Mouse (Mus musculus): ENCODE results near the gene March7. TPM values are rescaled to one million over a fixed set of nuclear protein-coding genes. Genes with fewer than 3 reads are reported as not detected.
A peak's percentile ranks its signal among the peaks of the same experiment; 100 is the strongest.

March7 gene
- polyA plus RNA-seq, 1 experiment from 2014 or later, result 32.7 TPM

DNA sequence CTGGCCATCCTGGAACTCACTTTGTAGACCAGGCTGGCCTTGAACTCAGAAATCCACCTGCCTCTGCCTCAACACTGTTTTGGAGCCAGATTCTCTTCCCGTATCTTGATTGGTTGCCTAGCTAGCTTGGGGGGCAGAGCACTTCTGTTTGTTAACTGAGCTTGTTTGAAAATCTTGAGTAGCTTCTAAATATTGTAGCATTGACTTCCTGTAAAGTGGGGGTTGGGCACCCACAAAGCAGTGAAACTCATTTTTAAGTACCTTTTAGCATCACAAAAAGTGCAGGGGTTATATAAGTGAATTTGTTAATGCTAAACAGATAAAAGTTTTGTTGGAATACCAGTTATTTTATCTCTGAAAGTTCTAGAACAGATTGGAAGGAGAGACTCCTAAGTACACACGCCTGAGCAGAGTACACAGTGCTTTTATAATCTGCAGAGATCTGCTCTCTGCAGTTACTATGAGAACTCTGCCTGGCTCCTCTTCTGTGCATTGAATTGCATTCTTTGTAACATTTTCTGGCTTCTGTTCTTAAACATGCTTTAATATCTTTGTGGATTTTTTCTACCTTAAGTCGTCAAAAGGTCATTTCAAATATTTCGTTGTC lies 7.0 kb downstream of the March7 start:
- no peak overlapping the region for H3K27ac ChIP-seq
- H3K4me3 ChIP-seq, result no peak overlapping the region
- H3K9me3 ChIP-seq (replicated peaks), result no peaks in the 10 kb centered on the region
- ATAC-seq, result no peak
- peaks cover 64% of the 10 kb centered on the region for H3K4me1 ChIP-seq
- H3K4me2 ChIP-seq, result no peak overlapping the region
- WGBS (ENCODE audit: insufficient replicate concordance), result 80% methylated on average over 4 of the region's 4 CpGs
- peaks cover 32% of the 10 kb centered on the region for H3K36me3 ChIP-seq
- no peak overlapping the region for H3K9ac ChIP-seq
- no peaks in the 10 kb centered on the region for H3K27me3 ChIP-seq (replicated peaks)

DNA sequence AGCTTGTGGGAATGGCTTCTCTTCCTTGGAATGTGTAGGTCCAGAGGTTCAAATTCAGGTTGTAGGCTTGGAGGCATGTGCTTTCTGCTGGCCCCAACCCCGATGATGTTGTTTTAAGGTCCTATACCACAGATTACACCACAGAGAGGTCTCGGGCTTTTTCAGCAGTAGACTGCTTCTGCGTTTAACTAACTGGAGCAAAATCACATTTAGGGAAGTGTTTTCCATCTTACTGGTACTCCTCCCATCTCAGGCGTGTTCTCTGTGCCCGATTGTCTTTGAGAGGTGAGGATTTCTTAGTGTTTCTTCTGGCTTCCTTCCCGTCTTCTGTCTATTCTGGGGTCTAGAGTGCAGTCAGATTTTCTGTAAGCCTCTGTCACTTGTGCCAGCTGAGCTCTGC lies 7.9 kb downstream of the March7 start:
- peaks cover 57% of the 10 kb centered on the region for H3K4me1 ChIP-seq
- H3K4me2 ChIP-seq, result no peak overlapping the region
- H3K4me3 ChIP-seq, result no peak overlapping the region
- H3K27me3 ChIP-seq (replicated peaks), result no peaks in the 10 kb centered on the region
- 72% methylated on average over 6 of the region's 6 CpGs for WGBS (ENCODE audit: insufficient replicate concordance)
- H3K27ac ChIP-seq, result no peak overlapping the region
- no peak for ATAC-seq
- no peak overlapping the region for H3K9ac ChIP-seq
- H3K36me3 ChIP-seq, result peaks cover 29% of the 10 kb centered on the region
- no peaks in the 10 kb centered on the region for H3K9me3 ChIP-seq (replicated peaks)

DNA sequence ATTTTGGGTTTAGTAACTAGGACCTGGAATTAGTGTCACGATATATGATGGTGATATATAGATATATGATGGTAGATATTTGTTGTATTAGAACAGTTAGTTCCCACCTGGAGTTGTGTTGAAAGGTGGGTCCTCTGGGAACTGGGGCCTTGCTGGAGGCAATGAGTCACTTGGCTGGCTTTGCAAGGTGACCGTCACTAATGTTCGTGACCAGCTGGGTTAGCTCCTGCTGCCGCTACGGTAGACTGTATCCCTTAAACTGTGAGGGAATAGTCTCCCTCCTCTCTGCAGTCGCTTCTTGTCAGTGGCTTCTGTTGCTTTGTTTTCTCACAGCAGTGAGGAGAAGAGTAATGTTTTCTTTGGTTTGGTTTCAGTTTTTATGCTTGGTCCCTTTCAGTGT lies 11.5 kb downstream of the March7 start:
- no peak overlapping the region for H3K27ac ChIP-seq
- no peak overlapping the region for H3K4me2 ChIP-seq
- H3K9me3 ChIP-seq (replicated peaks), result no peaks in the 10 kb centered on the region
- H3K4me1 ChIP-seq, result peaks cover 34% of the 10 kb centered on the region
- no peak for ATAC-seq
- no peaks in the 10 kb centered on the region for H3K27me3 ChIP-seq (replicated peaks)
- peaks cover 12% of the 10 kb centered on the region for H3K36me3 ChIP-seq
- no peak overlapping the region for H3K4me3 ChIP-seq
- H3K9ac ChIP-seq, result no peak overlapping the region
- 90% methylated on average over 6 of the region's 6 CpGs for WGBS (ENCODE audit: insufficient replicate concordance)

DNA sequence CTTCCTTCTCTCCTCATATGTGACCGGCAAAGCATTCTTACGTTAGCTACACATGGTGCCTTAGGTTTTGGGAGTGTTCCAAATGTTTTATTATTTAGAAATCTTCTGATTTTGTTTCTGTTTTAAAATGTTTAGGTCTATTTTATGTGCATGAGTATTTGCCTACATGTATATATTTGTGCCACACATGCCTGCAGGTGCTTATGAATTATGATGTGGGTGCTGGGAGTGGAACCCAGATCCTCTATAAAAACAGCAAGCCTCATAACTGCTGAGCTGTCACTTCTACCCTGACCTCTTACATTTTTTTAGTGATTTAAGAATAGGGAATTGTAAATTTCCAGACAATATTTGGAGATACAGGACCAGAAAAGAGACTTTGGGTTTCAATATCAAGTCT lies 12.3 kb downstream of the March7 start:
- no peak overlapping the region for H3K4me2 ChIP-seq
- ATAC-seq, result no peak
- H3K4me3 ChIP-seq, result no peak overlapping the region
- H3K27ac ChIP-seq, result no peak overlapping the region
- H3K27me3 ChIP-seq (replicated peaks), result no peaks in the 10 kb centered on the region
- WGBS (ENCODE audit: insufficient replicate concordance), result 96% methylated on average over 2 of the region's 2 CpGs
- H3K9ac ChIP-seq, result no peak overlapping the region
- peaks cover 14% of the 10 kb centered on the region; the same call in 1 of the 2 replicates for H3K36me3 ChIP-seq
- H3K9me3 ChIP-seq (replicated peaks), result no peaks in the 10 kb centered on the region
- H3K4me1 ChIP-seq, result peaks cover 29% of the 10 kb centered on the region

DNA sequence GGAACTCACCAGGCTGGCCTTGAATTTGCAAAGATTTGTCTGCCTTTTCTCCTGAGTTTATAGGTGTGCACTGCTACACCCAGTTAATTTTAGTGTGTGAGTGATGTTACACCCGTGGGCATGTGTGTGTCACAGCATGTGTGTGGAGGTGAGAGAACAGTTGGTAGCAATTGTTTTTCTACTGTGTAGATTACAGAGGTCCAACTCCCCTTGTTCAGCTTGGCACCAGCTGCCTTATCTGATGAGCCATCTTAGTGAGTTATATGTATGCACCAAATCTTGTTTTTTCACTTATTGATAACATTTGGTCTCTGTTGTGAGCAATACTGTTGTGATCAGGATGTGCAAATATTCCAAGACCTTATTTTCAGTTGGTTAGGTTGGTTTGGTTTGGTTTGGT lies 13.8 kb downstream of the March7 start:
- no peak overlapping the region for H3K27ac ChIP-seq
- 59% methylated on average over 1 of the region's 1 CpGs for WGBS (ENCODE audit: insufficient replicate concordance)
- no peak overlapping the region for H3K9ac ChIP-seq
- no peak for ATAC-seq
- no peaks in the 10 kb centered on the region for H3K9me3 ChIP-seq (replicated peaks)
- peaks cover 33% of the 10 kb centered on the region for H3K4me1 ChIP-seq
- no peaks in the 10 kb centered on the region for H3K27me3 ChIP-seq (replicated peaks)
- no peak overlapping the region for H3K4me2 ChIP-seq
- H3K36me3 ChIP-seq, result peaks cover 10% of the 10 kb centered on the region; the same call in 1 of the 2 replicates
- no peak overlapping the region for H3K4me3 ChIP-seq

DNA sequence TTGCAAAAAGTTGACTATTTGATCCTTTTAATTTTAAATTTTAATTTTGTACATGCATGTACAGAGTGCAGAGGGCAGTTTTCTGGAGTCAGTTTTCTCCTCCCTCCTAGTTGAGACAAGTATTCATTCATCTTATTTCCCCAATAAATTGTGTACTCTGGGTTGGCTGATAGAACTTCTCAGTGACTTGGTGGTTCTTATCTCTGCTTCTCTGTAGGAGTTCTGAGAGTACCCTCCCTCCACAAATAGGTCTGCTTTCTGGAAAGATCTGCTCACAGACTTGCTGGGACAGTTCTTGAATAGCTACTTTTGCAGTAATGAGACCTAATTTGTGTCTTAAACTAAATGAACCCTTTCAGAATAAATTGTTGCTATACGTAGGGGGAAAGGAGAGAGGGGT lies 18.8 kb downstream of the March7 start:
- peak; percentile 61; the same call in 1 of the 2 replicates for ATAC-seq

DNA sequence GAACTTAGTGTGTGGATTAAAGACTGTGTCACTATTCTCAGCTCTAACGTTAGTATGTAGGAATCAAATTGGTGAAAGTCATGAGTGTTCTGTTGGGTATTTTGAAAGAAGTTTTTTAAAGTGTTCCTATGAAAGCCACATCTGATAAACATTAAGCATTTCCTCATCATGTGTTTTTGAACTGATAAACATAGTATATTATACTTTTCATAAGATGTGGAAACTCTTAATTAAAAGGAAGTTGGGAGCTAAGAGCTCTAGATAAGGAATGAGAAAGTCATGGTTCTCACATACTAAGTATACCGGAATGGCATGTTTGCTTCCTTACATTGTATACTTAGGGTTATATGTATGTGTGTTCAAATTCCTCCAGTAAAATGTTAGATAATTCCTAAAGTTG lies 20.7 kb downstream of the March7 start:
- ATAC-seq, result no peak
- no peak overlapping the region for H3K27ac ChIP-seq
- 79% methylated on average over 2 of the region's 2 CpGs for WGBS (ENCODE audit: insufficient replicate concordance)
- no peaks in the 10 kb centered on the region for H3K27me3 ChIP-seq (replicated peaks)
- no peaks in the 10 kb centered on the region for H3K9me3 ChIP-seq (replicated peaks)
- H3K4me3 ChIP-seq, result no peak overlapping the region
- peaks cover 17% of the 10 kb centered on the region for H3K4me1 ChIP-seq
- no peak overlapping the region for H3K9ac ChIP-seq
- H3K36me3 ChIP-seq, result peaks cover 63% of the 10 kb centered on the region
- no peak overlapping the region for H3K4me2 ChIP-seq

More for the DNA sequence above, 18.8 kb downstream of the March7 start:
- no peaks in the 10 kb centered on the region for H3K27me3 ChIP-seq (replicated peaks)
- H3K4me2 ChIP-seq, result no peak overlapping the region
- no peak overlapping the region for H3K9ac ChIP-seq
- H3K27ac ChIP-seq, result no peak overlapping the region; the same call in 1 of the 2 replicates
- 74% methylated on average over 1 of the region's 1 CpGs for WGBS (ENCODE audit: insufficient replicate concordance)
- peaks cover 22% of the 10 kb centered on the region for H3K4me1 ChIP-seq
- H3K9me3 ChIP-seq (replicated peaks), result no peaks in the 10 kb centered on the region
- no peak overlapping the region for H3K4me3 ChIP-seq
- peaks cover 46% of the 10 kb centered on the region for H3K36me3 ChIP-seq

DNA sequence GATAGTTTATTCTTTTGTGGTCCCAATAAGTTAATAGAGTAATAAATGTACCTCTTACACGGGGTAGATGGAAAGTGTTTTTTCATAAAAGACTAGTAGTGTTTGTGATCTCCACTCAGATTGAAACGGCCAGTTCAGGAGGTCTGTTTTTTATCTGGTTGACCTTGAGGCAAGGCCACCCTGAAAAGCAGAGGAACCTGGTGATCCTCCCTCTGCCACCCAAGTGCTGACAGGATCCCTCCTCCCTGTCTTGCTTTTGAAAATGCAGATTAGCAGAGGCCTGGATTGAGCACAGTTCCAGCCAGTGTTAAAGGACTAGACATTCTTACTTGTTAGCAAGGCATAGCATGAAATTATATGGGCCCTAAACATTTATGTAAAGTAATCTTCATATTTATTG lies 23.5 kb downstream of the March7 start:
- no peaks in the 10 kb centered on the region for H3K27me3 ChIP-seq (replicated peaks)
- H3K4me3 ChIP-seq, result no peak overlapping the region
- ATAC-seq, result no peak
- no peaks in the 10 kb centered on the region for H3K9me3 ChIP-seq (replicated peaks)
- 67% methylated on average over 2 of the region's 2 CpGs for WGBS (ENCODE audit: insufficient replicate concordance)
- no peak overlapping the region for H3K27ac ChIP-seq
- no peak overlapping the region for H3K4me2 ChIP-seq
- no peak overlapping the region for H3K9ac ChIP-seq
- peaks cover 6% of the 10 kb centered on the region for H3K4me1 ChIP-seq
- peaks cover 79% of the 10 kb centered on the region for H3K36me3 ChIP-seq

DNA sequence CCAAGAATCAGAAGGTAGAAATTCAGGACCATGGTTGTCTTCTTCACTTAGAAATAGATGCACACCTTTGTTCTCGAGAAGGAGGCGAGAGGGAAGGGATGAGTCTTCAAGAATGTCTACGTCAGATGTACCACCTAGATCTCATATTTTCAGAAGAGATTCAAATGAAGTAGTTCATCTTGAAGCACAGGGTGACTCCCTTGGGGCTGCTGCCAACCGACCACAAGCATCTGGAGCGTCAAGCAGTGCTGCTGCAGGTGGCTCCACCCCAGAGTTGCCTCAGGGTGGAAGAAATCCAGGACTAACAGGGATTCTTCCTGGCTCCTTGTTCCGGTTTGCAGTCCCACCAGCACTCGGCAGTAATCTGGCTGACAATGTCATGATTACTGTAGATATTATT lies 24.8 kb downstream of the March7 start:
- no peaks in the 10 kb centered on the region for H3K4me1 ChIP-seq
- no peak for ATAC-seq
- no peak overlapping the region for H3K9ac ChIP-seq
- no peaks in the 10 kb centered on the region for H3K27me3 ChIP-seq (replicated peaks)
- WGBS (ENCODE audit: insufficient replicate concordance), result 86% methylated on average over 7 of the region's 7 CpGs
- peaks cover 89% of the 10 kb centered on the region for H3K36me3 ChIP-seq
- H3K4me2 ChIP-seq, result no peak overlapping the region
- H3K4me3 ChIP-seq, result no peak overlapping the region
- H3K27ac ChIP-seq, result no peak overlapping the region
- H3K9me3 ChIP-seq (replicated peaks), result no peaks in the 10 kb centered on the region

DNA sequence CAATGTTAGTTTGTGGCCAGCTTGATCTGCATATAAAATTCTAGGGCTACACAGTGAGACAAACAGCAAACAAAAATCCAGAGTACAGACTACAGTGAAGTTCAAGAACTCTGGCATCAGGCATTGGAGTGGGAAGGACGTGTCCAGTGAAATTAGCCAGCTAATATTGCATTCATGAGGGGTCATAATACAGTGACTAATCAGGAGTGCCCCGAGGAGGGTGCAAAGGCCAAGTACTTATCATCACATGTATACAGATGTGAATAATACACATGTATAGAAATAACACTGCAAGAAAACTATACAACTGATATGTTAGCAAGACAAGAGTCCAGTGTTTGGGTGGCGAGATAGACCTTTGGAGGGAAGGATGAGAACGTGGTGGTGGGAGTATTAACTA lies 43.1 kb downstream of the March7 start:
- WGBS (ENCODE audit: insufficient replicate concordance), result 73% methylated on average over 4 of the region's 4 CpGs
- H3K9ac ChIP-seq, result no peak overlapping the region
- H3K9me3 ChIP-seq (replicated peaks), result no peaks in the 10 kb centered on the region
- H3K4me2 ChIP-seq, result no peak overlapping the region
- no peaks in the 10 kb centered on the region for H3K4me1 ChIP-seq
- no peaks in the 10 kb centered on the region for H3K27me3 ChIP-seq (replicated peaks)
- no peak overlapping the region for H3K27ac ChIP-seq
- no peak for ATAC-seq
- H3K36me3 ChIP-seq, result peaks cover 33% of the 10 kb centered on the region
- no peak overlapping the region for H3K4me3 ChIP-seq

DNA sequence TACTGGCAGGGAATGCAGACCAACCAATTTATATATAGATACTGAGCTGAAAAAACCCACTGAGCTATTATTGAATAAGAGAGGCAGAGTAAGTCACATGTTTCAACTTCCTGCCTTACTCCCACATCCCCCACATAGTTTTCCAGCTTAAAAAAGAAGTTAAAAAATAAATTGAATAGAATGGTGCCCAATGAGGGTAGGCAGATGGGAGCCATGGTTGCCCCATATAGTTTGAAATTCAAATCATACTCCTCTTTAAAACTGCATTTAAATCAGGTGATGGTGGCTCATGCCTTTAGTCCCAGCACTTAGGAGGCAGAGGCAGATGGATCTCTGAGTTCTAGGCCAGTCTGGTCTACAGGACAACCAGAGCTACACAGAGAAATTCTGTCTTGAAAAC lies 43.8 kb downstream of the March7 start:
- Histone ChIP-seq H3K27ac (no peak overlapping the region), H3K9me3 (replicated peaks) (no peaks in the 10 kb centered on the region), H3K4me3 (no peak overlapping the region), H3K36me3 (peaks cover 37% of the 10 kb centered on the region), H3K4me2 (no peak overlapping the region), H3K4me1 (no peaks in the 10 kb centered on the region), H3K9ac (no peak overlapping the region), H3K27me3 (replicated peaks) (no peaks in the 10 kb centered on the region)
- ATAC-seq, result no peak

DNA sequence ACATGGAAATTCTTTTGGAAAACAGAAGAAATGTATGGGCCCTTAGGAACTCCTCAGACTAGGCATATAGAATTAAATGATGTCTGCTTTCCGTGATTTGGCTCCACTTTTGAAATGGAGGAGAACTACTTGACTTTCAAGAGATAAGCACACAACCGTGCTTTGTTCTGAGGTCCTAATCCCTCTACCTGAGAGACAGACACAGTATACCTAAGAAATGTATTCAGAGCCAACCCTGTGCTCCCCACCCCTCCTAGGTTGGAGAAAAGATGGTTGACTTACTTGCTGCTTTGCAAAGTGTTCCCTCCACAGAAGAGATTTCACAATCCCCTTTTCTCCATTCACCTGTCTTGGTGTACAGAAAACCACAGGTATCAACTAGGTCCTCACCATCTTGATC lies 47.1 kb downstream of the March7 start:
- no peak for ATAC-seq
- Histone ChIP-seq H3K4me1 (no peaks in the 10 kb centered on the region), H3K4me3 (no peak overlapping the region), H3K9ac (no peak overlapping the region), H3K27ac (no peak overlapping the region), H3K27me3 (replicated peaks) (no peaks in the 10 kb centered on the region), H3K9me3 (replicated peaks) (no peaks in the 10 kb centered on the region), H3K36me3 (peaks cover 16% of the 10 kb centered on the region), H3K4me2 (no peak overlapping the region)
- WGBS (ENCODE audit: insufficient replicate concordance), result 76% methylated on average over 2 of the region's 2 CpGs

DNA sequence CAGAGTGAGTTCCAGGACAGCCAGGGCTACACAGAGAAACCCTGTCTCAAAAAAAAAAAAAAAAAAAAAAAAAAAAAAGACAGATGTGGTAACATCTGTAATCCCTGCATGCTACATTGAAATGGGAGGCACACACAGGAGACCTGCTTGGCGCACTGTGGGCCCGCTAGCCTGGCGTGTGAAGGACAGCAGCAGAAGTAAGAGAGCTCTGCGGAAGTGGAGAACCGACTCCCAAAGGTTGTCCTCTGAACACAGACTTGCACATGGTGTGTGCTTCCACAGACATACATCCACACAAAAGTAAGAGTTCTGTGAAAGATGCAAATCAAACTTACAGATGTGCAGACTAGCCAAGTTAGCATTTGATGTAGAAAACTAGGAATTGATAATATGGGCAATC lies 49.5 kb downstream of the March7 start:
- H3K4me2 ChIP-seq, result no peak overlapping the region

More for the DNA sequence above, 49.5 kb downstream of the March7 start:
- Histone ChIP-seq H3K27ac (no peak overlapping the region), H3K9ac (no peak overlapping the region), H3K36me3 (peaks cover 12% of the 10 kb centered on the region), H3K4me1 (no peaks in the 10 kb centered on the region), H3K4me3 (no peak overlapping the region), H3K9me3 (replicated peaks) (no peaks in the 10 kb centered on the region), H3K27me3 (replicated peaks) (no peaks in the 10 kb centered on the region)
- ATAC-seq, result no peak
- WGBS (ENCODE audit: insufficient replicate concordance), result 88% methylated on average over 5 of the region's 5 CpGs

Data from liver, embryonic 12.5 days (tissue).